Mouse (Mus musculus) heart, postnatal 0 days (tissue): ENCODE results near the gene Aox3.

ENCODE experiments used
- CTCF ChIP-seq: IDR thresholded peaks from 2 replicates; pipeline ENCODE4 v1.5.1; 2016; ENCODE audit warnings: antibody characterized with exemption, control low read depth, low read depth
- EP300 ChIP-seq: IDR thresholded peaks from 2 replicates; pipeline ENCODE4 v1.6.1; 2016; ENCODE audit warnings: antibody characterized with exemption, low read depth

GRCm38 (mm10) chr1:58112880-58113279 is at the start of gene Aox3:
- peak; percentile 81 for TF ChIP-seq CTCF
- TF ChIP-seq EP300: no peak
